Mouse (Mus musculus): ENCODE measurements around the gene Cd36.

Cd36 gene

GRCm38 (mm10) chr5:17857262-17857661 is 31.3 kb downstream of the Cd36 start:
- no peak for DNase-seq

- DNase-seq = no peak
Measured at GRCm38 (mm10) chr5:17854127-17854923, 34.3 kb downstream of the Cd36 start.

DNA sequence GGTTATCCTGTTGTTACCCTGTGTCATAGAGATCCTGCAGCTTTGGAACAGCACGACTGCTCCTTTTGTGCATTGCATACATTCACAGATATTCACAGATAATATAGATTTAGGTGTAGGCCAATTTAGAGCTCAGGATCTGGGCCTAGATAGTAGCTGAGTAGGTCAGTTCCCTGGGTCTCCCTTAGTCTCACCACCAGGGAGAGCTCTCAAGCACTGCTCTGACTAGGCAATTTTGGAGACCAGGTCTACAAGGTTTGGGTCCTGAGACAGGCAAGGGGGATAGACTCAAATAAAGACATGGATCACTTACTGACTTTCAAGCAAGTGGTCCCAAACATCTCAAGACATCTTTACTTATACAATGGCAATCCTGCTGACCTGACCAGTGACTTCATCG is 38.0 kb downstream of the Cd36 start:
- DNase-seq = no peak

DNA sequence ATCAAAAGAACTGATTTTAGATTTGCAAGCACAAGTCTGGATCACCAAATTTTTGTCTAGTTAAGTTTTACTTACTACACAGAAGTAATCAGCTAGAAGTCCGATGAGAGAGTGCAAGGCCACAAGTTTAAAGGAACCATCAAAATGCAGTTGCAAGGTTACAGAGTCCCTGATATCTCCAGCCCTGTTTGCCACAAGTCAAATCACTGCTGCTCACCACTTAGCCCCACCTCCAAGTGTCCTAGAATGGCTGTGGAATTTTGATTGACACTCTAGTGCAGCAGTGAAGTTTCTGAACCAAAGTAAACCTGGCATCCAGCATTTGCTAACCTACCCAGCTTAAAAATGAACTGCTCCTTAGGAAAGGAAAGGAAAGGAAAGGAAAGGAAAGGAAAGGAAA is 39.0 kb downstream of the Cd36 start:
- DNase-seq = no peak

DNA sequence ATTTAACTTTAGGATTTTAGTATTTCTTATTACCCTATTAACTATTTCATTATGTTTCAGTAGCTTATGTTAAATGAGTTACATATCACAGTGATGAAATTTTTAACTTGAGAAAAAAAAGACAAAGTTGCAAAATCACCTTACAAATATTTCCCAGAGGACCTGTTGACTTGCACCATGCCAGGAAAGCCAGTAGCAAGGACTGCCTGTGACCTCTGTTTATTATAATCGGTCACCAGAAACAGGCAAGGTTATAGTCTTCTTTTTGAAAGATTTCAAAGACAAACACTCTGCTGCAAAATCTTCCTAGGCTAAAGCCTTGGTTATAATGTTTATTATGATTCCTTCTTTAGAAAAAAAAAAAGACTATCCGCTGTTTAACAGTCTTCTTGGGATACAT is 39.9 kb downstream of the Cd36 start:
- DNase-seq = no peak

DNA sequence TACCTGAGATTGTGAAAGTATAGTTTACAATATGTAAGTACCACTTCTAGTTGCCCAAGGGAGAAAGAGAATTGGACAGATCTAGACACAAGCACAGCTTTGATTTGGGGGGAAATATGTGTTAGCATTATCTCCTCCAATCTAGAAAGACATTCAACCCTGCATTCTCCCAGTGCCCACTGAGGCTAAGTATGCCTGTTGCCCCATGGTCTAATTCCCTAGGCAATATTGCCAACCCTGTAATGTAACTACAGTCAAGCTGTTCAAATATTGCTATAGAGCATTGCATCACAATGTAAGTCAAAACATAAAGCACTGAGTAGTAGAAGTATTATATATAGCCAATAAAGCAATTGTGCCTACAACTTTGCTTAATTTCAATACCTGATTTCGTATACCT is 40.3 kb downstream of the Cd36 start:
- no peak for DNase-seq

DNA sequence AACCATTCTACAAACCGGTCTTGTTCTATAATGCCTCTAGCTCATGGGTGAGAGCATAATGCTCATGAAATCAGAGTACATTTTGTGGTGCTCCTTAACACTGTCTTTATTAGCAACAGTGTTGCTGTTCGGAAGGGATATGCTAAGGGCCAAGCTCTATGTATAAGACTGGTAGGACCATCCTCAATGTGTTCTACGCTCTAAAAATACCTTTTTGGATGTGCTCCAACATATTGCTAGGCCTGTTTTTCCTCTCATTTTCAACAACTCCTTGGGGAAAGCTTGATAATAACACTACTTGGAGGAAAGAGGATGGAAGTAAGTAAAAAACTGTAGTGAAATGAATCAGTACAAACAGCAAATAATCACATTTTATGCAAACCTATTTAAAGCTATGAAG is 44.7 kb downstream of the Cd36 start:
- no peak for DNase-seq

GRCm38 (mm10) chr5:17843316-17843715 is 45.3 kb downstream of the Cd36 start:
- DNase-seq = no peak

GRCm38 (mm10) chr5:17842111-17842729 is 46.4 kb downstream of the Cd36 start:
- DNase-seq = no peak

DNA sequence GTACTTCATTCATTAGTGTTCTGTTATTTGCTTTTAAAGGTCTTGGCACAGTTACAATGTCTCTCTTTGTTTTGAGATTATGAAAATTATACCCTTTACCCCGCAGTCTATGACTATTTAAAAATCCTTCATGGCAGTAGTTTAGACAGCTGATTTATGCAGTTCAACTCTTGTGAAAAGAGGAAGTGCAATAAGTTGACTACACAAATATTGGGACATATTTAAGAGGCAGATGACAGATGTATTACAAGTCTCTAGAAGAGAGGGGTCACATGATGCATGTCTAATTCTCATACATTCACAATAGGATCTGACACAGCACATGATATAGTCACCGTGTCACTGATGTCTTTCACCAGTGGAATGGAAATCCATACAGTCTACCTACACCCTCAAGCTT is 49.1 kb downstream of the Cd36 start:
- no peak for DNase-seq

DNA sequence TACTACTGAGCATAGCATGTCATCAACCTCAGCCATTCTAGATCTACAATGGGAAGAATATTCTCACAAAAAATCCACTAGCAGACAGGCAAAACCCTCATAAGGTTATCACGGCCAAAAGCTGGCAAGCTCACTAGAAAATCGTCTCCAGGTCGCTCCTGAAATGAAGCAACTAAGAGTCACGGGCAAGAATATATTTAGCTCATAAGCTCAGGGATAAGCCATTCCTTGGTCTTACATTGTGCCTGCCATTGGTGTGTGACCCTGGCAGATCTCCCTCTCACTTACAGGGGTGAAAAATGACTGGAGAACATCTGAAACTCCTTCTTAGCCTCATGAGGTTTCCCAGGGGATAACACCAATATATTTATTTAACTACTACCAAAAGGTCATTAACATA is 52.2 kb downstream of the Cd36 start:
- DNase-seq = no peak

- no peak for DNase-seq
Measured at GRCm38 (mm10) chr5:17835302-17836097, 53.1 kb downstream of the Cd36 start.

DNA sequence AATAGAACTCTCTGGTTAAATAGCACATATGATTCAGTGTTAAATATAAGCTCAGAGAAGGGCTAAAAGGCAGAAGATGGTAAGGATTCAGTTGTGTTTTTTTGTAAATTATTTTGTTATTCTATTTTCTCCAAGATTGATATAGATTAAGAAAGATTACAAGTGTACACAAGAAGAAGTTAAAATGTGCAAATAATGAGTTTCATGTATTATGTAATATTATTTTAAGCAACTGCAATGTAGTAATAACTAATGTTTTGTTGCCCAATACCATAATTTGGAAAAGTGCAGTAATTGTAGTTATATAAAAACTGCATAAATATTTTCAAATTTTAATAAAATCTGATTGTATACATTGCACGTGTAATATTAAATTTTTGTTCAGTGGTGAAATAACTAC is 54.8 kb downstream of the Cd36 start:
- no peak for DNase-seq

- DNase-seq = no peak
Measured at GRCm38 (mm10) chr5:17830536-17830935, 58.1 kb downstream of the Cd36 start.

DNA sequence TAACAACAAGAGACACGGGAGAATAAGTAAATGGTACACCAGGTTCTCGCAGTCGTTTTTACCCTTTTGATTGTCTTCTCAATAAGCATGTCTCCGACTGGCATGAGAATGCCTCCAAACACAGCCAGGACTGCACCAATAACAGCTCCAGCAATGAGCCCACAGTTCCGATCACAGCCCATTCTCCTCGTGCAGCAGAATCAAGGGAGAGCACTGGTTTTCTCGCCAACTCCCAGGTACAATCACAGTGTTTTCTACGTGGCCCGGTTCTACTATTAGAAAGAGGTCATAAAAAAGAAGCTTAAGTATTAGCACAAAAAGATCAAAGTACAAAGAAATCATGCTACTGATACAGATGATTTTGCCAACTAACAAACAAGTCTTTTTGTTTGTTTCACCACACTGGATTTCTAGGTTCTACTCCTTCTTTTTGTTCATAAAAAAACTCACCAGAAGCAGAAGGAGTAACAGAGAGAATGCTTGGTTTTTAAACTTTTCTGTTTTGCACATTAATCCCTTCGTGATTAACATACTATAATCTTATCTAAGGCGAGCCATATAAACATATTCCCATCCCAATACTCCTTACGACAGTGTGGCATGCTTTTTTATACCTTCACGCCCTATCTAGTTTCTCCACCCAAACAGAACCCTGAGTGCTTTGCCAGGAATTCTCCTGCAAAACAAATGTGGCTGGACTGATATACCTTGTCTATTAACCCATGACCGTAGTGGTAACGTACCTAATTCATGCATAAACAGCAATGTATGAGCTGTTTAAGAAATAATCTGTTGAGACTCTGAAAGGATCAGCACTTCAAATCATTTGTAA is 59.7 kb downstream of the Cd36 start:
- DNase-seq = no peak

GRCm38 (mm10) chr5:17821395-17821794 is 67.2 kb downstream of the Cd36 start:
- DNase-seq = no peak

DNA sequence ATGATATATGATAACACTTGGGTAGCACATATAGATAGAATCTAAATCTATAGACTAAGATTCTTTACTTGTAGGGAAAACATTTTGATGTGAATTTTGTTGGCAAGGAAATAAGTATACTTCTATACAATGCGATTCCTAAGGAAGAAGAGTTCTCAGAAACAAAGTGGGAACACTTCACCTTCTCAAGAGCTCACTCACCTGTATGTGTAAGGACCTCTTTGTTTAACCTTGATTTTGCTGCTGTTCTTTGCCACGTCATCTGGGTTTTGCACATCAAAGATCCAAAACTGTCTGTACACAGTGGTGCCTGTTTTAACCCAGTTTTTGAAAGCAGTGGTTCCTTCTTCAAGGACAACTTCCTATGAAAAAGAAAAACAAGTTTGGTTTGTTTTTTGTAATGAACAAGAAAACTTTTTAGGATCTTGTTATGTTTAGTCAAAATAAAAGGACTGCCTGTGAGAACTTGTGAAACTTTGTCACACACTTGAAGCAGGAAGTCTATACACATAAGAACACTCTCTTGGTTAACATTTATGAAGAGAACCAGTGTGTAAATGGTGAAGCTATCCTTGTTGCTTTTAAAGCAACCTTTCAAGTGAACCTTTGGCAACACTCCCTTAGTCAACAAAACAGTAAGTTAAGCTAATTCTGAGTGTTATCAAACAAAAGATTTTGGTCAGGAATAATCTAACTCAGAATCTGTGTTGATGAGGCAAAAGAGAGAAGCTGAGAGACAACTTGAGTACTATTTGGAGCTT is 68.2 kb downstream of the Cd36 start:
- DNase-seq = no peak

DNA sequence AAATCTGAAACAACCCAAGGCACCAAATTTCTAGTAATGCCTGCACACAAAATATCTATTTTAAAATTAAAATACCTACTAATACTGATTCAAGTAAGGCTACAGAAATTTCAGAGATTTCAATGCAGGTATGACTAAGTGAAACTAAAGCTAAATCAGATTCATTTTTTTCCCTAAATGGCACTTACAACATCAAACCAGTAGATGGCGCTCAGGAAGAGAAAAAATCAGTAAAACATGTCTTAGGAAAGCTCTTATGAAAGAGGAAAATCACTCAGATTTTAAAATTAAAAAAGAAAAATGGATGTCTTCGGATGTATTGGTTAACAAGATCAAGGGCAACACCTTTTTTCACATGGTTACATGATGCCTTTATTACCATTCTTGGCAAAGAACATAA is 72.4 kb downstream of the Cd36 start:
- no peak for DNase-seq

- no peak for DNase-seq
Measured at GRCm38 (mm10) chr5:17810336-17810735, 78.3 kb downstream of the Cd36 start.

GRCm38 (mm10) chr5:17806774-17807377 is 81.7 kb downstream of the Cd36 start:
- no peak for DNase-seq

GRCm38 (mm10) chr5:17776571-17776970 is 112.0 kb downstream of the Cd36 start:
- DNase-seq = no peak

DNA sequence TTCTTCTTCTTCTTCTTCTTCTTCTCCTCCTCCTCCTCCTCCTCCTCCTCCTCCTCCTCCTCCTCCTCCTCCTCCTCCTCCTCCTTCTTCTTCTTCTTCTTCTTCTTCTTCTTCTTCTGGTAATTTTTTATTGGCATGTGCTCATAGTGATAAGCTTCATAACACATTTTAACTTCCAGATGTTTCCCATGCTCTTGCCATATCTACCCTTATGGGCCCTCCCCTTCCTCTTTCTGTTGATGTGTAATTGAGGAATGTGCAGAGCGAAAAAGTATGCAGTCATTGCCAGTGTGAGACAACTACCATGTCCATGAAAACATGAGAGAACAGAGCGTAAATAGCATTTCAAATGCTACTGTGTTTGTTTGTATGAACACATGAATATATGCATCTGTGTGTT is 118.3 kb downstream of the Cd36 start:
- no peak for DNase-seq

Data from cerebellum, adult 11-12 months (tissue).